Mouse (Mus musculus) stomach, postnatal 0 days (tissue): ENCODE results near the gene Gng7. TPM values are rescaled to one million over a fixed set of nuclear protein-coding genes. Genes with fewer than 3 reads are reported as not detected.

Source experiments
- ATAC-seq: fragments of 200-750 bp; cut with Nextera tagmentation; 2 replicates; pipeline ENCODE4 v1.8.0; 2017; ENCODE audit not compliant: low FRiP score, low TSS enrichment
- DNase-seq: peaks from one replicate; pipeline ENCODE4 v3.0.0-alpha.2; 2016; ENCODE audit warnings: low spot score
- H3K27ac ChIP-seq: fragments of 300-500 bp; sonication (generic); replicated peaks from 2 replicates; pipeline ENCODE4 v1.5.1; 2014; ENCODE audit warnings: mild to moderate bottlenecking, control low read depth
- H3K27me3 ChIP-seq: fragments of 300-500 bp; sonication (generic); 2 replicates; pipeline ENCODE4 v1.6.1; 2014; ENCODE audit warnings: low read length; ENCODE audit not compliant: control insufficient read depth, insufficient read depth
- H3K36me3 ChIP-seq: fragments of 300-500 bp; sonication (generic); 2 replicates; pipeline ENCODE4 v1.6.1; 2014; ENCODE audit warnings: low read length, mixed read lengths; ENCODE audit not compliant: control insufficient read depth, insufficient read depth
- H3K4me1 ChIP-seq: fragments of 300-500 bp; sonication (generic); replicated peaks from 2 replicates; pipeline ENCODE4 v1.6.1; 2014; ENCODE audit warnings: antibody characterized with exemption; ENCODE audit not compliant: control insufficient read depth, insufficient read depth
- H3K4me2 ChIP-seq: fragments of 300-500 bp; sonication (generic); replicated peaks from 2 replicates; pipeline ENCODE4 v1.6.1; 2014; ENCODE audit warnings: low read depth, mild to moderate bottlenecking, control low read depth, moderate library complexity
- H3K4me3 ChIP-seq: fragments of 300-500 bp; sonication (generic); 2 replicates; pipeline ENCODE4 v1.5.1; 2014; ENCODE audit warnings: low read depth, low read length, control low read depth
- H3K9ac ChIP-seq: fragments of 300-500 bp; sonication (generic); 2 replicates; pipeline ENCODE4 v1.6.1; 2014; ENCODE audit warnings: mild to moderate bottlenecking, low read length, control low read depth, mixed read lengths
- H3K9me3 ChIP-seq: fragments of 300-500 bp; sonication (generic); 2 replicates; pipeline ENCODE4 v1.6.1; 2016; ENCODE audit warnings: low read length; ENCODE audit not compliant: control insufficient read depth
- CTCF ChIP-seq: IDR thresholded peaks from 2 replicates; pipeline ENCODE4 v1.5.1; 2016; ENCODE audit warnings: antibody characterized with exemption, low read depth, mild to moderate bottlenecking, moderate library complexity
- EP300 ChIP-seq: optimal IDR thresholded peaks from 2 replicates; pipeline ENCODE3; 2016; ENCODE audit warnings: antibody characterized with exemption
- WGBS: fragments of 180-500 bp; shearing (Covaris S2); extraction: QIAGEN DNeasy Blood & Tissue Kit; methylation state at CpG from one replicate; pipeline ENCODE4 v1.1.7; 2014; 5-methylcytosine and 5-hydroxymethylcytosine counted together
- polyA plus RNA-seq: library from polyadenylated mRNA; unstranded; fragments of >200 nt; fragmentation: Nextera tagmentation; extraction: Ambion mirVana; gene quantifications from 2 replicates; pipeline ENCODE4 v1.2.1, GENCODE M21; 2015

Gng7 gene
- polyA plus RNA-seq, 1 experiment from 2014 or later: 1.3 TPM

DNA sequence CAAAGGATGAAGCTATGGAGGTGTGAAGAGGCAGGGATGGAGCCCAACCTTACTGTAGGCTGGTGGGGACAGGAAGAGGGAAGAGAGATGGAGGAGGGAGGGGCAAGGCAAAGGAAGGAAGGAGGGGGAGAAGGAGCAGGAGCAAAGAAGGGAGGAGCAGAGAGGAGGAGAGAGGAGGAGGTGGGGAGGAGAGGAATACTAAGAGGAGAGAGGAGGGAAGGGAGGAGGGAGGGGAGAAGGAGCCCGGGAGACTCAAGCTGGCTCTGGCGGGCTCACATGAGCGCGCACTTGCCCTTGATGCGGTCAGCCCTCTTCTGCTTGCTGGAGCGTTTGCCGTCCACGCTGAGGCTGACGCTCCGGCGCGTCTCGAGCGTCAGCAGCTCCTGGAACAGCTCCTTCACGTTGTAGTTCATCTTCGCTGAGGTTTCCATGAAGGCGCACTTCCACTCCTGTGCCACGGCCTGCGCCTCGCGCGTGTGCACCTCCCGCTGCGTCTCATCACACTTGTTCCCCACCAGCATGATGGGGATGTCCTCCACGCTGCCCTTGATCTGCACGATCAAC, 6.9 kb upstream of the Gng7 start:
- H3K4me1 ChIP-seq: no peaks in the 10 kb centered on the region
- ATAC-seq (no peak), DNase-seq (no peak)
- no peaks in the 10 kb centered on the region for H3K9me3 ChIP-seq
- H3K27ac ChIP-seq: no peak overlapping the region
- WGBS: 13% methylated on average over 26 of the region's 26 CpGs
- H3K4me3 ChIP-seq: no peak overlapping the region
- 0 out of 2 replicates have a peak, but pooled peaks cover 3% of the 10 kb centered on the region for H3K27me3 ChIP-seq
- H3K36me3 ChIP-seq: no peaks in the 10 kb centered on the region
- H3K4me2 ChIP-seq: no peak overlapping the region
- H3K9ac ChIP-seq: no peak overlapping the region
- no peak for TF ChIP-seq CTCF
- no peak for TF ChIP-seq EP300

DNA sequence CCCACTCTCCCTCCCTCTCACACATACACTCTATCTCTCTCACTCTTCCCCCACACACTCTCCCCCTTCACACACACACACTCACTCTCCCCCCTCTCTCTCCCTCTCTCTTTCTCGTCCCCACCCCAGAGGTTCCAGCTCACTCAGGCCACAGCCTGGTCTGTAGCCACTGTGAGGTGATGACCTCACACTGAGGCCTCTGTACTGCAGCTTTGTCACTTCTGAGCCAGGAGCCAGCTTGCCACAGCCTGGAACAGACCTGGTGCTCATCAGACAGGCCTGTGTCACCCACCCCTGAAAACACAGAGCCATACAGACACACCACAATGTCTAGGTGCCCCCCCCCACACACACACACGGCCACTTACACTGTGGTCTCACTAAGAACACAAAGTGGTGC, 5.5 kb upstream of the Gng7 start:
- DNase-seq (no peak), ATAC-seq (no peak)
- Histone ChIP-seq H3K9ac (no peak overlapping the region), H3K4me1 (no peaks in the 10 kb centered on the region), H3K27me3 (0 out of 2 replicates have a peak, but pooled peaks cover 3% of the 10 kb centered on the region), H3K4me2 (no peak overlapping the region), H3K36me3 (no peaks in the 10 kb centered on the region), H3K9me3 (no peaks in the 10 kb centered on the region), H3K27ac (no peak overlapping the region), H3K4me3 (no peak overlapping the region)
- TF ChIP-seq EP300 (no peak), CTCF (no peak)
- 73% methylated on average over 2 of the region's 2 CpGs for WGBS

DNA sequence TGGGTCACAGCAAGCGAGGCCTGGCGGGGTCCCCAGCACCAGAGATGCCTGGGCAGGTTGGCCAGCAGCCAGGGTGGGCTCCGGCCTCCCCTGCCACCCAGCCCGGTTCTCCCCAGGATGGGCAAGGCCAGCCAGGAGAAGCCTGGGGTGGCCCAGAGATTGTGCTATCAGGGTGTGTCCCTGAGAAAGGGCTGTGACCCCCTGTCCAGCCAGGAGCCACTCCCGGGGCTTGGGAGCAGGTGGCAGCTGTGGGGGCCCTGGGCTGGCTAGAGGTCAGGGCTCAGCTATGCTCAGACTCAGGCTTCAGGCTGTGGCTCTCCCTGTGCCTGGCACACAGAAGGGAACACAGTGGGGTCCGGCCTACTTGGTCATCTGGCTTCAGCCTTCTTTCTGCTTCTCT, 4.9 kb upstream of the Gng7 start:
- no peaks in the 10 kb centered on the region for H3K36me3 ChIP-seq
- 70% methylated on average over 6 of the region's 6 CpGs for WGBS
- H3K27ac ChIP-seq: no peak overlapping the region
- H3K4me3 ChIP-seq: no peak overlapping the region
- H3K9me3 ChIP-seq: no peaks in the 10 kb centered on the region
- 0 out of 2 replicates have a peak, but pooled peaks cover 3% of the 10 kb centered on the region for H3K27me3 ChIP-seq
- no peak for ATAC-seq
- no peak for DNase-seq
- no peak overlapping the region for H3K4me2 ChIP-seq
- H3K9ac ChIP-seq: no peak overlapping the region
- TF ChIP-seq EP300 (no peak), CTCF (no peak)
- H3K4me1 ChIP-seq: no peaks in the 10 kb centered on the region

DNA sequence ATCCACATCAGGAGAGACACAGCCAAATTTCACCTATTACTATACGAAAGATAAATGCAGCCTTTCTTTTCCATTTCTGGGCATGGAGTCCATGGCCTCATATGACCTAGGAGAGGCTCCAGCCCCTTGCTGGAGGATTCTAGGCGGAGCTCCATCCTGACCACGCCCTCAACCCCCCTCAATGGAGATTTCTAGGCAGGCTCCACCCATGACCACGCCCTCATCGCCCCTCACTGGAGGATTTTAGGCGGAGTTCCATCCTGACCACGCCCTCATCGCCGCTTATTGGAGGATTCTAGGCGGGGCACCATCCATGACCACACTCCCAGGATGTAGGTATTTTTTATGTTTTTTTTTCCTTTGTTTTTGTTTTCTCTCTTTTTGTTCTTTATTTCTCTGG, 3.6 kb upstream of the Gng7 start:
- Histone ChIP-seq H3K9me3 (no peaks in the 10 kb centered on the region), H3K4me2 (no peak overlapping the region)
- peak; percentile 50 for DNase-seq

DNA sequence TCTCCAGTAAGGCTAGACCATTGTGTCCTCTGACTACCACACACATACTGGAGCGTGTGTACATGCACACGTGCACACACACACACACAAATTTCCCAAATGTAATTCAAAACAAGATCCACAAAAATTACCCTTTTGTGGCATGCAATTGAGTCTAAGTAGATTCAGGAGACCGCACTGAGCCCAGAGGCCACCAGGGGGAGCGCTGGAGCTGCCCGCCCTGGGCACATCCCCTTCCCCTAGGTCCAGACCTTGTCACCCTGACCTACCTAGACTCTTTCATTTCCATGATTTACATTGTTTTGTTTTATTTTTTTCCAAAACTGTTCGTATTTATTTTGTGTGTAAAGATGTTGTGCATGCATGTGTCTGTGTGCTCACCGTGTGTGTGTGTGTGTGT, 1.9 kb upstream of the Gng7 start:
- Histone ChIP-seq H3K27ac (no peak overlapping the region), H3K4me2 (no peak overlapping the region), H3K4me1 (no peaks in the 10 kb centered on the region), H3K27me3 (no peaks in the 10 kb centered on the region), H3K4me3 (no peak overlapping the region), H3K36me3 (no peaks in the 10 kb centered on the region), H3K9me3 (no peaks in the 10 kb centered on the region), H3K9ac (no peak overlapping the region)
- ATAC-seq (no peak), DNase-seq (peak; percentile 73)
- peak; percentile 85 for TF ChIP-seq CTCF
- no peak for TF ChIP-seq EP300
- WGBS: 7% methylated on average over 7 of the region's 7 CpGs

More for the DNA sequence above, 3.6 kb upstream of the Gng7 start:
- Histone ChIP-seq H3K4me1 (no peaks in the 10 kb centered on the region), H3K27me3 (no peaks in the 10 kb centered on the region), H3K27ac (no peak overlapping the region), H3K36me3 (no peaks in the 10 kb centered on the region), H3K9ac (no peak overlapping the region), H3K4me3 (no peak overlapping the region)
- ATAC-seq: no peak
- TF ChIP-seq EP300 (no peak), CTCF (no peak)
- 31% methylated on average over 10 of the region's 10 CpGs for WGBS

DNA sequence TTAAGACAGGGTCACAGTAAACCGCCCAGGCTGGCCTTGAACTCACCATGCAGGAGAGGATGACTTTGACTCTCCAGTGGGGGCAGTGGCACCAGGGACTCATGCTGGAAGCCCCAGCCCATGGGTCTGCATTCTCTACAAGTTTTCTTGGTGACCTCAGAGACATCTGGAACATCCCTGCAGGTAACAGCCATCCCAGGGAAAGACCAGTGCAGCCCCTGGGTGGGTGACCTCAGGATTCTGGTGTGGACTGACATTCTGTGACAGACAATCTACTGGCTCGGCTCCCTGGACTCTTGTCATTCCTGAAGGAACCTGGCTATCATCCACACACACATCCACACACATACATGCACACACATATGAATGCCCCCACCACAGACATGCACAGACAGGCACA, 921 bp upstream of the Gng7 start:
- H3K9me3 ChIP-seq: no peaks in the 10 kb centered on the region
- H3K27ac ChIP-seq: no peak overlapping the region
- DNase-seq: no peak
- H3K27me3 ChIP-seq: no peaks in the 10 kb centered on the region
- H3K9ac ChIP-seq: no peak overlapping the region
- no peak for ATAC-seq
- H3K4me2 ChIP-seq: no peak overlapping the region
- WGBS: 84% methylated on average over 2 of the region's 2 CpGs
- H3K4me3 ChIP-seq: no peak overlapping the region
- TF ChIP-seq EP300: no peak
- no peaks in the 10 kb centered on the region for H3K36me3 ChIP-seq
- H3K4me1 ChIP-seq: no peaks in the 10 kb centered on the region
